Mouse (Mus musculus): Measurements from ENCODE around the gene Tmem178b. TPM values are rescaled to one million over a fixed set of nuclear protein-coding genes. Genes with fewer than 3 reads are reported as not detected.

The Tmem178b gene
- polyA plus RNA-seq (2012; rRNA removed) = 0.62 and 0.77 TPM in 2 replicates

GRCm38 (mm10) chr6:39872901-39873591 lies at the start of gene Tmem178b:
Gene Tmem178b (plus strand): TSS chr6:39873271.
- no peak for DNase-seq (ENCODE audit: low read depth)

- DNase-seq (ENCODE audit: low read depth) = no peak
Observed at GRCm38 (mm10) chr6:39828736-39829135, 44.3 kb upstream of the Tmem178b start.

DNA sequence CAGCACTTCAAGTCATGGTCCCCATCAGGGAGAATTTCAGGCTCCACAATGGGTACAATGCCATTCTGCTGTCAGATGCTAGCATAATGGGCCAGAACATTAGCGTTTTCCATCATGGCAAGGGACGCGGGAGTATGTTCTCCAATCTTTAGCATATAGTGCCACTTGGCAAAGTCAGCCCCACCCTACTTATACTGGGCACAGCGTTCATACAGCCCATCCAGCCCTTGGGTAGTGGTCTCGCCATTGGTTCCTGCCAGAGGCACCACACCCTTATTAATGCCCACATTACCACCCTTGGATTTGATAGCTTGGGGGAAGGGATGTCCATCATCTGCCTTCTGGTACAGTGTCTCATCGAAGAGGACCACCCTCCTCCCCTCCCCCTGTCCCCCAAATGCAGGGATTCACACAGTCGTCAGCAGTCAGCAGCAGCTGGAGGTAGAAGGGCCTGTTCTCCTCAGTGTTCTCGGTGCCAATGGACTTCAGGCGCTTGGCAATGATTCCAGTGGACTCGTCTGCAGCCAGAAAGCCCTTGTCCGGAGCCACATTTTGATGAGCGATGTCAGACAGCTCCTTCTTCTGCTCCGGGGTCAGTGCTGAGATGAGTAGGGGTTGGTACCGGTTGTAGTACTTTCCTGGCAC lies 29.3 kb upstream of the Tmem178b start:
- no peak for DNase-seq (ENCODE audit: low read depth)

DNA sequence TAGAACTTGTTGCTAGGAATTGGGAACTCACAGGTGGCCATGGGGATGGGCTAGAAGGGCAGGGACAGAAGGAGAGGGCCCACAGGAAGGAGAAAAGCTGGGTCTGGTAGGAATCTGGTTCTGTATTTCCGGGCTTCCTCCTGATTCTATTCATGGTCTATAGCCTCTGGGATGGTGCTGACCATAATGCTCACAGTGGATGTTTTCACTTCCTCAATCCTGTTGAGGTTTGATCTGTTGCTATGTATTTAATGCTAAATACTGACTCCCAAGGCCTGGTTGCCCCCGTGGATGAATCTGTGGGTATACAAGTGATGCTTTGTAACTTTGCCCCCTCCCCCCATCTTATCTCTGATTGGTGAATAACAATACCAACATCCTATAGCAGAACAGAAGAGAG lies 25.5 kb upstream of the Tmem178b start:
- no peak for DNase-seq (ENCODE audit: low read depth)

- DNase-seq (ENCODE audit: low read depth) = no peak
Observed at GRCm38 (mm10) chr6:39848766-39849165, 24.3 kb upstream of the Tmem178b start.

GRCm38 (mm10) chr6:39849667-39850066 lies 23.4 kb upstream of the Tmem178b start:
- DNase-seq (ENCODE audit: low read depth) = no peak

- DNase-seq (ENCODE audit: low read depth) = no peak
Observed at GRCm38 (mm10) chr6:39870271-39871135, 2.6 kb upstream of the Tmem178b start.

GRCm38 (mm10) chr6:39871381-39872305 lies 1.4 kb upstream of the Tmem178b start:
- DNase-seq (ENCODE audit: low read depth) = no peak

- DNase-seq (ENCODE audit: low read depth) = no peak
Observed at GRCm38 (mm10) chr6:39872306-39872900, 668 bp upstream of the Tmem178b start.

- no peak for DNase-seq (ENCODE audit: low read depth)
Observed at GRCm38 (mm10) chr6:39875186-39875585, 2.1 kb downstream of the Tmem178b start.

- DNase-seq (ENCODE audit: low read depth) = peak; percentile 62
Observed at GRCm38 (mm10) chr6:39876444-39876843, 3.4 kb downstream of the Tmem178b start.

- no peak for DNase-seq (ENCODE audit: low read depth)
Observed at GRCm38 (mm10) chr6:39890811-39891210, 17.7 kb downstream of the Tmem178b start.

DNA sequence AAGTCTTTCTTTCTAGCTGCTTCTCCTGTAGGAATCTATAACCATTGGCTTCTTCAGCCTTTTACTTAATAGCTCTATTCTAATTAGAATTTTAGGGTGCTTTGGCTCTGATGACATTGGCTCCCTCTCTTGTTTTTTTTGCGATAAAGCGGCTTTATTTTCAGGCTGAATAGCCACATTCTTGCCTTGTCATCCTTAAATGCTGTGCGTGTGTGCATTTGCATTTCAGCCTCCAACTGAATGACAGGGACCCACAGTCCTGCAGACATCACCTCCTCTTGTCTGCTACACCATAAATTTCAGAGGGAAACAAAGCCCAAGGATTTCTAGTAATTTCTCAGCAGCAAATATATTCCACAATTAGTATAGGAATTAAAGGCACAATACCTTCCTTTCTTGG lies 23.4 kb downstream of the Tmem178b start:
- DNase-seq (ENCODE audit: low read depth) = no peak

GRCm38 (mm10) chr6:39899231-39899630 lies 26.2 kb downstream of the Tmem178b start:
- DNase-seq (ENCODE audit: low read depth) = no peak

GRCm38 (mm10) chr6:39903220-39903773 lies 30.2 kb downstream of the Tmem178b start:
- no peak for DNase-seq (ENCODE audit: low read depth)

DNA sequence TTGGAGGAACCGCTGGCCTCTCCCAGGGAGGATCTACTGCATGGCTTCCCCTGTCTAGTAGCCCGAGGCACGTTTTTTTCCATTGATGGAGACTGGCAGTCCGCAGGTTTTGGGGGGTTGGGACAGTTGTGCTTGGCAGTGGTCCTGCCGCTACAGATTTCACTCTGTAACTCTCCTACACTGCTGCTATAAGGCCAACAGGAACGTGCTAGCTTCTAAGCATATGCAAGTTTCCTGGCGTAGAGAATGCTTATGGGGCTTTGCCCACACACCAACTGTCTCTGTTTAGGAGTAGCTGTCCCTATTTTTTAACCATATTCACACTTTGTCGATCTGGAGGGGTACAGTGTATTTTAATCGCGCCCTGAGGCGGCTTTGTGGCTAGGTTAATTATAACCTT lies 30.8 kb downstream of the Tmem178b start:
- DNase-seq (ENCODE audit: low read depth) = no peak

- no peak for DNase-seq (ENCODE audit: low read depth)
Observed at GRCm38 (mm10) chr6:39914956-39915355, 41.9 kb downstream of the Tmem178b start.

GRCm38 (mm10) chr6:39915636-39916281 lies 42.7 kb downstream of the Tmem178b start:
- DNase-seq (ENCODE audit: low read depth) = no peak

GRCm38 (mm10) chr6:39916514-39916913 lies 43.4 kb downstream of the Tmem178b start:
- DNase-seq (ENCODE audit: low read depth) = no peak

- no peak for DNase-seq (ENCODE audit: low read depth)
Observed at GRCm38 (mm10) chr6:39917242-39917641, 44.2 kb downstream of the Tmem178b start.

Measured in gonadal fat pad, adult 2 months (tissue).